Mouse (Mus musculus) telencephalon, adult 2 months (tissue): ENCODE data around the gene Zfhx3.

ENCODE experiments used
- DNase-seq: peaks from one replicate; pipeline ENCODE4 v3.0.0-alpha.2; 2011; ENCODE audit warnings: low read depth, low spot score

Zfhx3 gene

GRCm38 (mm10) chr8:108017727-108018126, 75.3 kb downstream of the Zfhx3 start:
- DNase-seq = no peak

GRCm38 (mm10) chr8:108019651-108020050, 77.2 kb downstream of the Zfhx3 start:
- DNase-seq = no peak

DNA sequence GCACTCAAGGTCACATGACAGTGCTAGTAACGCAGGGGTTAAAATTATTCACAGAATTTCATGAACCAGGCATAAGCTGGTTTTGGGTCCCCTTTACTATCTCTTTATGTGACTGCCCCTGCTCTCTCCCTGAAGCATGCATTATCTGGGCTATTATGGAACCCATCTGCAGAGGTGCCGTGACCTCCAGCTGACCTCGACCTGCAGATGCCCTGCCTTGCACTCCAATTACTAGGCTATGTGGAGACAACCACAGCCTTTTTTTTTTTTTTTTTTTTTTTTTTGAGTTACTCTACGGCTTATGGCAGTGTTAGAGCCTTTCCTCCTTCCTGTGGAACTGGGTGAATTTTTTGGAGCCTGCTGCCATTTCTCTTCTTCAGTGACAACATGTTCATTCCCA, 80.0 kb downstream of the Zfhx3 start:
- DNase-seq = no peak

GRCm38 (mm10) chr8:108024331-108024730, 81.9 kb downstream of the Zfhx3 start:
- no peak for DNase-seq

- no peak for DNase-seq
Measured at GRCm38 (mm10) chr8:108025249-108025648, 82.8 kb downstream of the Zfhx3 start.

DNA sequence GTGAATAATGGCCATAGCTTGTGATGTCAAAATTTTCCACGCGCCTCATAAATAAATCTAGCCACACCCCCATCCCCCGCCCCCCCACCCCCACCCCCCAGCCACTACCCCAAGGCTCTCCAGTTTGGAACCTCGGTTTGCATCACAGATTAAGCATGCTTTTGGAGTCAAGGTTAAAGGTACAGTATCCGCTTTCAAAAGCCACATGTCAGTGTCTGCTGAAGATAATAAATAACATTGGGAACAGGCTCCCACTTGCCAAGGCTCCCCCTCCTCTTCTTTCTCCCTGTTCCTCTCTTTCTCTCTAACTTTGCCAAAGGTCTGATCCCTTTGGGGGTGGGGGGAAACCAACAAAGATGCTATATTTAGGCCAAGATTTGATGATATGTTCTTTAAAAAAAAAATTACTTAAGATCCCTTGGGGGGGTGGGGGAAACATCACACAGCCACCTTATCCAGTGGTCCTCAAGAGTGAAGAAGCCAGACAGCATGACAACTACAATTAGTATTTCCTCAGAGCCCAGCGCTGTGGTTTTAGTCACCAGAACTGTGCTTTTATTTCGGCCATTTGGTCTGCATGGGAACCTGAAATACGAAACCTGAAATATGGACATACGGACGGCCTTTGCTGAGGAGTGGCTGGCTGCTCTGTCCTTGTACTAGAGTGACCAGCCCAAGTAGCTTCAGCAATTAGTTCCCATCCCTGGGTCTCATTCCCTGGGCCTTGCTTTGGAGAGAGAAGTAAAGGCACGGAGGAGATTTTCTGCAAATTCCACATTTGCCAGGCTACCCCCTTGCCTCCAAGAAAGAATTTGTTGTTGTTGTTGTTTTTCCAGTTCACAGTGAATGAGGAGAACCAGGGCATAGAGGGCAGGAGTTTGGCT, 84.4 kb downstream of the Zfhx3 start:
- DNase-seq = no peak

DNA sequence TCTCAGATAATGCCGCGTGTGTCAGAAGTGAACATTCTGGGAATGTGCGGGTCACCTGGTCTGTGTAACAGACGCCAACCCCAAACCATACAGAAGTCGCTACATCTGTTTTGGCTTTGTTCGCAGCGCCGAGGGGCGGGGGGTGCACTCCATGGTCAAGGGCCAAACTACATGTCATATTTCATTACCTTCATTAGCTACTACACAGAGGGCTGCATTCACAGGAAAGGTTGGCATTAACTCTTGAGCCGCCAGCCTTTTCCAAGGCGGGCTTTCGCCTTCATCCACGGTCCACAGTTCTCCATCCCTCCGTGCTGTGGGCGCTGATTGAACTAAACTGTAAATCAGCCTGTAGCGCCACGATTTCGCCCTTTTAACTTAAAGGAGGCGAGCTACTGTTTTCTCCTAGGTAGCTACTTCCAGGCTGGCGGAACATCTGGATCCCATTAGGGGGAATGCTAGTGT, 85.1 kb downstream of the Zfhx3 start:
- DNase-seq = no peak

GRCm38 (mm10) chr8:108028440-108028839, 86.0 kb downstream of the Zfhx3 start:
- no peak for DNase-seq

DNA sequence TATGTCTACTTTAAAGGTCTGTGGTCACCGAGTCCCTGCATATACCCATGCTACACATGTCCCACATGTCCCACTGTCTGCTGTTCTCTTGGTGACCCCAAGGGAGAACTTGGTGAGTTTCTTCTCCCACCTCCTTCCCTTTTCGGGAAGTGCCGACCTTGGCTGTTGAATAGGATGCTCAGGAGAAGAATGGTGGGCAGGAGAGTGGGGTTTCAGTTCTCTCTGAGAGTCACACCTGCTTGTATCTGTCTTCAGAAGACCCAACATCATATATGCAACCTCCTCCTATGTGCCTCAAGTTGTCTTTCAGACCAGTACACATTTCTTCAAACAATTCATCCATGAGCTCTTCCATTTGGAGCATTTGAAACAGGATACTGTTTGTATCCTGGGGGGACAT, 88.7 kb downstream of the Zfhx3 start:
- no peak for DNase-seq

GRCm38 (mm10) chr8:108034070-108034469, 91.6 kb downstream of the Zfhx3 start:
- no peak for DNase-seq

GRCm38 (mm10) chr8:108034726-108035125, 92.3 kb downstream of the Zfhx3 start:
- no peak for DNase-seq

- DNase-seq = no peak
Measured at GRCm38 (mm10) chr8:108043618-108044017, 101.2 kb downstream of the Zfhx3 start.

- no peak for DNase-seq
Measured at GRCm38 (mm10) chr8:108044185-108044584, 101.7 kb downstream of the Zfhx3 start.

DNA sequence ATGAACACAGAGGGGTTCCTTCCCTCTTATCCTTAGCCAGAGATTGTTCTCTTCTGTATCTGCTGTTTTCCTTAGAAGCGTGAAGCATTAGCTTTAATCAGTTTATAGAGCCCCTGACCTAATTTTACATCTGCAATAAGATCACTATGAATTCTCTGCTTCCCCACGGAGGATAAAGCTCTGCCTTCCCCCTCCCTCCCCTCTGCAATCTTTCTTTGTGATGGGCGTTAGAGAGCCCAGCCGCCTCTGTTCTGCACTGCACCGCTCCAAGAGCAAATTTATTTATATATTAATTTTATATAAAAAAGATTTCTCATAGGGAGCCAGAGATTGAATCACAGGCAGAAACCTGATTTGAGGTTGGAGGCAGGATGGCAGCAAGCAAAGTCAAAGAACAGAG, 113.8 kb downstream of the Zfhx3 start:
- no peak for DNase-seq

- DNase-seq = no peak
Measured at GRCm38 (mm10) chr8:108061972-108062371, 119.5 kb downstream of the Zfhx3 start.

DNA sequence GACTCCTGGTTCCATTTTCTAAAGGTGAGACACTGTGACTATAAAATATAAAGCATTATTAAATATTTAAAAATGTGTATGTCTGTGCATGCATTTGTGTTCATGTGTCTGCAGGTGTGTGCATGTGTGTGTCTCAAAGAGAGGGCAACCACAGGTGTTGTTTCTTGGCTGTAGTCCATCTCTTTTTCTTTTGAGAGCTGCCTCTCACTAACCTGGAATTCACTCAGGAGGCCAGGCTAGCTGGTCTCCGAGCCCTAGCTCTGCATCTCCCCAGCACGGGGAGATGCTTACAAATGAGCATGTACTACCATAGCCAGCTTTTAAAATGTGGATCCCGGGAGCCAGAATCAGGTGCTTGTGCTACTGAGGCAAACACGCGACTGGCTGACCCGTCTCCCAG, 124.7 kb downstream of the Zfhx3 start:
- no peak for DNase-seq

GRCm38 (mm10) chr8:108068195-108068594, 125.8 kb downstream of the Zfhx3 start:
- DNase-seq = no peak

- no peak for DNase-seq
Measured at GRCm38 (mm10) chr8:108070438-108070837, 128.0 kb downstream of the Zfhx3 start.

- no peak for DNase-seq
Measured at GRCm38 (mm10) chr8:108072126-108072746, 129.8 kb downstream of the Zfhx3 start.

- DNase-seq = no peak
Measured at GRCm38 (mm10) chr8:108072853-108073252, 130.4 kb downstream of the Zfhx3 start.

GRCm38 (mm10) chr8:108075176-108075575, 132.7 kb downstream of the Zfhx3 start:
- DNase-seq = no peak

GRCm38 (mm10) chr8:108078726-108079125, 136.3 kb downstream of the Zfhx3 start:
- no peak for DNase-seq

GRCm38 (mm10) chr8:108086913-108087312, 144.5 kb downstream of the Zfhx3 start:
- DNase-seq = no peak
